Mouse (Mus musculus): ENCODE data around the gene Ddx28. TPM values are rescaled to one million over a fixed set of nuclear protein-coding genes. Genes with fewer than 3 reads are reported as not detected.
A peak's percentile ranks its signal among the peaks of the same experiment; 100 is the strongest.
"Not testable (repeated sequence)": the region's sequence is repeated elsewhere in the genome, so short reads cannot be mapped to it uniquely, and the experiment has no call there.

Ddx28 gene
- total and polyA plus RNA-seq, 2 experiments from 2014 or later = 10.9 to 25.8 TPM

GRCm38 (mm10) chr8:105991546-105991945, 20.1 kb downstream of the Ddx28 start:
- DNase-seq (ENCODE audit: low spot score) (no peak), ATAC-seq (ENCODE audit: insufficient read depth, low read depth) (no peak)
- no peak overlapping the region for H3K9ac ChIP-seq (replicated peaks; ENCODE audit: low read depth, low read length)
- 23% methylated on average over 2 of the region's 2 CpGs for WGBS
- H3K27ac ChIP-seq (ENCODE audit: low read depth) = no peak overlapping the region
- no peak overlapping the region for H3K4me3 ChIP-seq (ENCODE audit: low read depth, low read length)
- H3K36me3 ChIP-seq (replicated peaks; ENCODE audit: control insufficient read depth, insufficient read depth, low read length) = no peaks in the 10 kb centered on the region
- H3K4me1 ChIP-seq (ENCODE audit: control insufficient read depth, insufficient read depth) = peaks cover 5% of the 10 kb centered on the region; the same call in 1 of the 2 replicates
- TF ChIP-seq EP300 (IDR thresholded peaks at IDR 0.05; ENCODE audit: low read depth) (no peak), CTCF (IDR thresholded peaks at IDR 0.05; ENCODE audit: low read depth) (no peak)
- H3K27me3 ChIP-seq (ENCODE audit: control insufficient read depth, insufficient read depth, low read length) = no peaks in the 10 kb centered on the region
- H3K9me3 ChIP-seq (replicated peaks; ENCODE audit: control insufficient read depth, low read length) = no peaks in the 10 kb centered on the region
- no peak overlapping the region for H3K4me2 ChIP-seq (ENCODE audit: low read depth, low read length)

GRCm38 (mm10) chr8:105990856-105991387, 20.8 kb downstream of the Ddx28 start, which contains the start of gene Dus2:
TSS of gene Dus2 (plus strand) at chr8:105991337.
- ATAC-seq (ENCODE audit: insufficient read depth, low read depth) (peak; percentile 93), DNase-seq (ENCODE audit: low spot score) (peak; percentile 89)
- H3K9me3 ChIP-seq (replicated peaks; ENCODE audit: control insufficient read depth, low read length) = no peaks in the 10 kb centered on the region
- WGBS = 6% methylated on average over 15 of the region's 15 CpGs
- TF ChIP-seq EP300 (IDR thresholded peaks at IDR 0.05; ENCODE audit: low read depth) (no peak), CTCF (IDR thresholded peaks at IDR 0.05; ENCODE audit: low read depth) (peak; percentile 91)
- H3K9ac ChIP-seq (replicated peaks; ENCODE audit: low read depth, low read length) = no peak within 1 kb of the TSS
- no peaks in the 10 kb centered on the region for H3K27me3 ChIP-seq (ENCODE audit: control insufficient read depth, insufficient read depth, low read length)
- no peak within 1 kb of the TSS for H3K27ac ChIP-seq (ENCODE audit: low read depth)
- H3K4me3 ChIP-seq (ENCODE audit: low read depth, low read length) = no peak within 1 kb of the TSS
- no peaks in the 10 kb centered on the region for H3K36me3 ChIP-seq (replicated peaks; ENCODE audit: control insufficient read depth, insufficient read depth, low read length)
- H3K4me2 ChIP-seq (ENCODE audit: low read depth, low read length) = peak within 1 kb of the TSS; percentile 16; the same call in 1 of the 2 replicates
- H3K4me1 ChIP-seq (ENCODE audit: control insufficient read depth, insufficient read depth) = peaks cover 5% of the 10 kb centered on the region; the same call in 1 of the 2 replicates

DNA sequence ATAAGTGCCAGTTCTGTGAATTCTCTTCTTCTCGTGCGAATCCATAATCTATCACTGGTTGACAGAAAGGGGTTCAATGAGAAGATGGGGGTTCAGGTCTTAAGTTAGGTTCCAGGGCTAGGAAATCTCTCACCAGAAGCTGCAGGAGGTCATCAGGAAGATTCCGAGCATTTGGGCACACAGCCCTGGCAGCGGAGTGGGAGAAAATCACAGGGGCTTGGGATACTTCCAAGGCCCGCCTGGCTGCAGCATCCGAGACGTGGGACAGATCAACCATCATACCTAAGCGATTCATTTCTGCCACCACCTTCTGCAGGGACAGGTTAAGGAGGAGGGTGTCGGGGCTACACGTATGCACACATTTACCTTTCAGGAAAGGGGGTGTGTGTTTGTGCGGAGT, 23.1 kb downstream of the Ddx28 start:
- no peaks in the 10 kb centered on the region for H3K36me3 ChIP-seq (replicated peaks; ENCODE audit: control insufficient read depth, insufficient read depth, low read length)
- H3K4me3 ChIP-seq (ENCODE audit: low read depth, low read length) = no peak overlapping the region
- H3K9me3 ChIP-seq (replicated peaks; ENCODE audit: control insufficient read depth, low read length) = no peaks in the 10 kb centered on the region
- H3K27ac ChIP-seq (ENCODE audit: low read depth) = no peak overlapping the region
- TF ChIP-seq CTCF (IDR thresholded peaks at IDR 0.05; ENCODE audit: low read depth) (no peak), EP300 (IDR thresholded peaks at IDR 0.05; ENCODE audit: low read depth) (no peak)
- H3K9ac ChIP-seq (replicated peaks; ENCODE audit: low read depth, low read length) = no peak overlapping the region
- no peaks in the 10 kb centered on the region for H3K27me3 ChIP-seq (ENCODE audit: control insufficient read depth, insufficient read depth, low read length)
- no peak overlapping the region for H3K4me2 ChIP-seq (ENCODE audit: low read depth, low read length)
- DNase-seq (ENCODE audit: low spot score) = no peak
- 77% methylated on average over 11 of the region's 11 CpGs for WGBS
- H3K4me1 ChIP-seq (ENCODE audit: control insufficient read depth, insufficient read depth) = peaks cover 5% of the 10 kb centered on the region; the same call in 1 of the 2 replicates
- no peak for ATAC-seq (ENCODE audit: insufficient read depth, low read depth)

GRCm38 (mm10) chr8:105983406-105983805, 28.3 kb downstream of the Ddx28 start:
- H3K9me3 ChIP-seq (replicated peaks; ENCODE audit: control insufficient read depth, low read length); DNase-seq (ENCODE audit: low spot score); H3K27ac ChIP-seq (ENCODE audit: low read depth); H3K4me1 ChIP-seq (ENCODE audit: control insufficient read depth, insufficient read depth); H3K4me3 ChIP-seq (ENCODE audit: low read depth, low read length); H3K9ac ChIP-seq (replicated peaks; ENCODE audit: low read depth, low read length); H3K36me3 ChIP-seq (replicated peaks; ENCODE audit: control insufficient read depth, insufficient read depth, low read length); H3K4me2 ChIP-seq (ENCODE audit: low read depth, low read length); H3K27me3 ChIP-seq (ENCODE audit: control insufficient read depth, insufficient read depth, low read length); ATAC-seq (ENCODE audit: insufficient read depth, low read depth): not testable (repeated sequence)
- WGBS = 75% methylated on average over 11 of the region's 11 CpGs

DNA sequence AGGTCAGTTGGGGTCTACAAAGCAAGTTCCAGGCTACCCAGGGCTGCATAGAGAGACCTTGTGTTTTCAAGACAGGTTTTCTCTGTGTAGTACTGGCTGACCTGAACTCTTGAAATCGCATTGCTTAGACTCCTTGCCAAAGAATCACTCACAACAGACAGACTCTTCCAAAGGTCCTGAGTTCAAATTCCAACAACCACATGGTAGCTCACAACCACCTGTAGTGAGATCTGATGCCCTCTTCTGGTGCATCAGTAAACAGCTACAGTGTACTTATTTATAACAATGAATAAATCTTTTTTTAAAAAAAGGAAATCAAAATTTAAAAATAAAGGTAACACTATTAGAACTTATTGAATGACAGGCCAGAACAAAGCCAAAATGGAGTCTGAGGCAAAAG, 30.5 kb downstream of the Ddx28 start:
- no peaks in the 10 kb centered on the region for H3K27me3 ChIP-seq (ENCODE audit: control insufficient read depth, insufficient read depth, low read length)
- no peak overlapping the region for H3K9ac ChIP-seq (replicated peaks; ENCODE audit: low read depth, low read length)
- H3K4me3 ChIP-seq (ENCODE audit: low read depth, low read length) = no peak overlapping the region
- no peak overlapping the region for H3K4me2 ChIP-seq (ENCODE audit: low read depth, low read length)
- TF ChIP-seq EP300 (IDR thresholded peaks at IDR 0.05; ENCODE audit: low read depth) (no peak), CTCF (IDR thresholded peaks at IDR 0.05; ENCODE audit: low read depth) (no peak)
- ATAC-seq (ENCODE audit: insufficient read depth, low read depth) = no peak
- no peaks in the 10 kb centered on the region for H3K9me3 ChIP-seq (replicated peaks; ENCODE audit: control insufficient read depth, low read length)
- 75% methylated on average over 1 of the region's 1 CpGs for WGBS
- no peaks in the 10 kb centered on the region for H3K36me3 ChIP-seq (replicated peaks; ENCODE audit: control insufficient read depth, insufficient read depth, low read length)
- no peak for DNase-seq (ENCODE audit: low spot score)
- no peaks in the 10 kb centered on the region for H3K4me1 ChIP-seq (ENCODE audit: control insufficient read depth, insufficient read depth)
- no peak overlapping the region for H3K27ac ChIP-seq (ENCODE audit: low read depth)

DNA sequence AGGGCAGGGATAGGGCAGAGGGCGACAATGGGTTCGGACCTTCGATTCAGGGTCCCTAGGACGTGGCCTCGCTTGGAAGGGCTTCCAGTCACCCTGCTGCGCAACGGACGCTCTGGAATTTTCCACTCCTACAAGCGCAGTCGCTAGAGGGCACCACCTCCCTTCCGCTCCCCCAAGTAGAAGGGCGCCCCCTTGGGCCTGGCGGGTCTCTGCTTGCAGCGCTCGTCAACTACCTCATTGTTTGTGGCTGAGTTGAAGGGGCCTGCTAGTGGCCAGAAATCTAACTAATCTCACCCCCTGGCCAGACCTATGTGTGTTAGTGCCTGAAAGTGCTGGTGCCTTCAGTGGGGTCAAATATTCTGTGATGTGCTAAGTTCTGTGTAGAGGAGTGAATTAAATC, 32.4 kb downstream of the Ddx28 start, which contains the start of gene Dpep3:
TSS of gene Dpep3 (minus strand) at position 105 of the 400 bp plus-strand sequence.
- ATAC-seq (ENCODE audit: insufficient read depth, low read depth) = no peak
- TF ChIP-seq CTCF (IDR thresholded peaks at IDR 0.05; ENCODE audit: low read depth) (no peak), EP300 (IDR thresholded peaks at IDR 0.05; ENCODE audit: low read depth) (no peak)
- no peaks in the 10 kb centered on the region for H3K27me3 ChIP-seq (ENCODE audit: control insufficient read depth, insufficient read depth, low read length)

More for the DNA sequence above, 32.4 kb downstream of the Ddx28 start, which contains the start of gene Dpep3:
- no peak for DNase-seq (ENCODE audit: low spot score)
- WGBS = 89% methylated on average over 15 of the region's 15 CpGs
- Histone ChIP-seq H3K4me3 (ENCODE audit: low read depth, low read length) (no peak within 1 kb of the TSS), H3K36me3 (replicated peaks; ENCODE audit: control insufficient read depth, insufficient read depth, low read length) (no peaks in the 10 kb centered on the region), H3K4me2 (ENCODE audit: low read depth, low read length) (no peak within 1 kb of the TSS), H3K4me1 (ENCODE audit: control insufficient read depth, insufficient read depth) (no peaks in the 10 kb centered on the region), H3K27ac (ENCODE audit: low read depth) (no peak within 1 kb of the TSS), H3K9ac (replicated peaks; ENCODE audit: low read depth, low read length) (no peak within 1 kb of the TSS), H3K9me3 (replicated peaks; ENCODE audit: control insufficient read depth, low read length) (no peaks in the 10 kb centered on the region)
